In genomic region chr4:133730122-133730521, GRCm38 (mm10) we compare ENCODE assay signal across 8 mouse cellular contexts. TPM values are rescaled to one million over a fixed set of nuclear protein-coding genes. Genes with fewer than 3 reads are reported as not detected.
A peak's percentile ranks its signal among the peaks of the same experiment; 100 is the strongest.
DNase-seq lines count a peak whose midpoint lies in the region; ATAC-seq and TF ChIP-seq lines count a peak whose summit lies in the region.

No protein-coding gene starts in this region.

- no peak for TF ChIP-seq CTCF in kidney, postnatal 0 days (IDR thresholded peaks at IDR 0.05; ENCODE audit: low read depth)

- H3K4me3 ChIP-seq in kidney, postnatal 0 days (replicated peaks; ENCODE audit: low read depth, low read length): no peak overlapping the region
- H3K4me3 ChIP-seq in embryonic facial prominence, embryonic 13.5 days: peak overlapping the region; percentile 27
- peak overlapping the region; percentile 37 for H3K4me3 ChIP-seq in limb, embryonic 10.5 days
- H3K4me3 ChIP-seq in neural tube, embryonic 12.5 days: no peak overlapping the region

- peak; percentile 11; the same call in 1 of the 2 replicates for ATAC-seq in kidney, postnatal 0 days (replicated peaks; ENCODE audit: low FRiP score, low read depth)
- no peak for ATAC-seq in embryonic facial prominence, embryonic 13.5 days (ENCODE audit: insufficient number of reproducible peaks, insufficient read depth, low FRiP score, low TSS enrichment, low read depth)
- peak; percentile 69 for ATAC-seq in neural tube, embryonic 12.5 days (ENCODE audit: low FRiP score, low read depth)

- peak overlapping the region; percentile 86 for H3K27ac ChIP-seq in kidney, postnatal 0 days
- H3K27ac ChIP-seq in embryonic facial prominence, embryonic 13.5 days: peak overlapping the region; percentile 87
- peak overlapping the region; percentile 73 for H3K27ac ChIP-seq in limb, embryonic 10.5 days
- peak overlapping the region; percentile 58; the same call in 1 of the 2 replicates for H3K27ac ChIP-seq in neural tube, embryonic 12.5 days

- H3K9me3 ChIP-seq in kidney, postnatal 0 days (replicated peaks; ENCODE audit: low read length): no peaks in the 10 kb centered on the region
- no peaks in the 10 kb centered on the region for H3K9me3 ChIP-seq in embryonic facial prominence, embryonic 13.5 days
- no peaks in the 10 kb centered on the region for H3K9me3 ChIP-seq in limb, embryonic 10.5 days (replicated peaks)
- no peaks in the 10 kb centered on the region for H3K9me3 ChIP-seq in neural tube, embryonic 12.5 days

- H3K4me2 ChIP-seq in kidney, postnatal 0 days (ENCODE audit: low read length): peak overlapping the region; percentile 30
- H3K4me2 ChIP-seq in embryonic facial prominence, embryonic 13.5 days: peak overlapping the region; percentile 49
- peak overlapping the region; percentile 51 for H3K4me2 ChIP-seq in neural tube, embryonic 12.5 days (replicated peaks)

- DNase-seq in kidney, postnatal 0 days (ENCODE audit: low spot score): no peak
- no peak for DNase-seq in kidney, adult 18-20 months
- no peak for DNase-seq in limb, embryonic 10.5 days (ENCODE audit: low spot score)
- no peak for DNase-seq in left cerebral cortex, postnatal 10 days (ENCODE audit: extremely low spot score in 1 of 2, low spot score in 2 of 2)
- no peak for DNase-seq in frontal cortex, postnatal 36 days (ENCODE audit: low spot score in 2 of 2)
- DNase-seq in right cerebral cortex, postnatal 4 days: no peak

- H3K27me3 ChIP-seq in kidney, postnatal 0 days (ENCODE audit: insufficient read depth, low read length): no peaks in the 10 kb centered on the region
- no peaks in the 10 kb centered on the region for H3K27me3 ChIP-seq in embryonic facial prominence, embryonic 13.5 days
- H3K27me3 ChIP-seq in limb, embryonic 10.5 days (ENCODE audit: low read depth, poor library complexity, severe bottlenecking): no peaks in the 10 kb centered on the region
- H3K27me3 ChIP-seq in neural tube, embryonic 12.5 days (replicated peaks): no peaks in the 10 kb centered on the region

- peak overlapping the region; percentile 15 for H3K9ac ChIP-seq in kidney, postnatal 0 days (ENCODE audit: low read depth, low read length)
- H3K9ac ChIP-seq in embryonic facial prominence, embryonic 13.5 days: peak overlapping the region; percentile 56
- H3K9ac ChIP-seq in neural tube, embryonic 12.5 days: 0 out of 2 replicates have a peak overlapping the region, but pooled peaks have one; percentile 3

- peaks cover 6% of the 10 kb centered on the region; the same call in 1 of the 2 replicates for H3K36me3 ChIP-seq in kidney, postnatal 0 days (ENCODE audit: insufficient read depth, low read length)
- peaks cover 12% of the 10 kb centered on the region for H3K36me3 ChIP-seq in embryonic facial prominence, embryonic 13.5 days
- H3K36me3 ChIP-seq in limb, embryonic 10.5 days: peaks cover 49% of the 10 kb centered on the region
- H3K36me3 ChIP-seq in neural tube, embryonic 12.5 days: peaks cover 2% of the 10 kb centered on the region; the same call in 1 of the 2 replicates

- H3K4me1 ChIP-seq in kidney, postnatal 0 days (replicated peaks; ENCODE audit: insufficient read depth, low read length): peaks cover 40% of the 10 kb centered on the region
- H3K4me1 ChIP-seq in embryonic facial prominence, embryonic 13.5 days: peaks cover 78% of the 10 kb centered on the region
- H3K4me1 ChIP-seq in limb, embryonic 10.5 days: peaks cover 73% of the 10 kb centered on the region
- peaks cover 75% of the 10 kb centered on the region for H3K4me1 ChIP-seq in neural tube, embryonic 12.5 days

- intact Hi-C loops in left cerebral cortex, postnatal 10 days (cut with DNase I): no loop called here

RNA-seq across cellular contexts. Expression of gene Arid1a, which starts 26.4 kb away (rescaled TPM):
- 17.9 and 19.3 TPM in 2 replicates for polyA plus RNA-seq in kidney, postnatal 0 days (2015; fragmentation: Nextera tagmentation; extraction: Ambion mirVana)
- 36.0 and 36.4 TPM in 2 replicates for polyA plus RNA-seq in embryonic facial prominence, embryonic 13.5 days (2015; fragmentation: Nextera tagmentation; extraction: Ambion mirVana)
- 42.1 and 46.6 TPM in 2 replicates for polyA plus RNA-seq in limb, embryonic 10.5 days (2016; fragmentation: Nextera tagmentation; extraction: Ambion mirVana)
- polyA plus RNA-seq in neural tube, embryonic 12.5 days (2016; fragmentation: Nextera tagmentation; extraction: Ambion mirVana): 41.0 and 42.4 TPM in 2 replicates
- total RNA-seq in left cerebral cortex, postnatal 10 days (2021): 10 to 100 TPM; 76.0 to 76.8 TPM

RNA-seq across cellular contexts. Expression of gene Pigv, which starts 57.7 kb away (rescaled TPM):
- 19.1 and 19.7 TPM in 2 replicates for polyA plus RNA-seq in kidney, postnatal 0 days (2015; fragmentation: Nextera tagmentation; extraction: Ambion mirVana)
- polyA plus RNA-seq in embryonic facial prominence, embryonic 13.5 days (2015; fragmentation: Nextera tagmentation; extraction: Ambion mirVana): 17.1 and 17.4 TPM in 2 replicates
- polyA plus RNA-seq in limb, embryonic 10.5 days (2016; fragmentation: Nextera tagmentation; extraction: Ambion mirVana): 17.9 and 19.6 TPM in 2 replicates
- polyA plus RNA-seq in neural tube, embryonic 12.5 days (2016; fragmentation: Nextera tagmentation; extraction: Ambion mirVana): 16.4 and 16.9 TPM in 2 replicates
- 10 to 100 TPM in 1 of 2 experiments, 1 to 10 TPM in 1; 8.8 to 10.1 TPM for total RNA-seq in left cerebral cortex, postnatal 10 days (2021)

Comparison
In these comparisons a context has a peak if more than half of its experiments do, and no peak if none do; other contexts are left out.
1. H3K4me3 ChIP-seq: peak in embryonic facial prominence, embryonic 13.5 days (single experiment) and limb, embryonic 10.5 days (single experiment); none in kidney, postnatal 0 days (single experiment) and neural tube, embryonic 12.5 days (single experiment).
2. H3K9ac ChIP-seq: peak in every context shown above with its lines; median percentile 56 in embryonic facial prominence, embryonic 13.5 days; 15 in kidney, postnatal 0 days; 3 in neural tube, embryonic 12.5 days.
3. Peak in every context shown above with its lines, with median percentiles within 50 percentile points of each other: H3K27ac ChIP-seq and H3K4me2 ChIP-seq.